Mouse (Mus musculus): ENCODE results near the gene Gnb5.

- TF ChIP-seq CTCF (conservative IDR thresholded peaks at IDR 0.05; ENCODE audit: low read length) (no peak), POU5F1 (IDR thresholded peaks at IDR 0.05; ENCODE audit: borderline replicate concordance, low read length) (no peak)
These were observed 43.8 kb upstream of the Gnb5 start for GRCm38 (mm10) chr9:75262235-75262826.

All from E14TG2a.4 (cell line).